Mouse (Mus musculus): ENCODE measurements around the gene Hydin.
"Not testable (repeated sequence)": the region's sequence is repeated elsewhere in the genome, so short reads cannot be mapped to it uniquely, and the experiment has no call there.

The Hydin gene

GRCm38 (mm10) chr8:110530008-110530762 lies 263.4 kb downstream of the Hydin start:
- DNase-seq = no peak

GRCm38 (mm10) chr8:110533781-110534180 lies 267.0 kb downstream of the Hydin start:
- no peak for DNase-seq

GRCm38 (mm10) chr8:110537849-110538248 lies 271.1 kb downstream of the Hydin start:
- peak; percentile 96 for DNase-seq

GRCm38 (mm10) chr8:110550343-110550742 lies 283.6 kb downstream of the Hydin start:
- DNase-seq = no peak

- not testable (repeated sequence) for DNase-seq
These were observed 285.3 kb downstream of the Hydin start for GRCm38 (mm10) chr8:110552111-110552510.

GRCm38 (mm10) chr8:110592641-110593040 lies 325.9 kb downstream of the Hydin start:
- DNase-seq = no peak

- DNase-seq = no peak
These were observed 327.4 kb downstream of the Hydin start for GRCm38 (mm10) chr8:110594164-110594563.

GRCm38 (mm10) chr8:110604556-110604955 lies 337.8 kb downstream of the Hydin start:
- peak; percentile 81 to 89 for DNase-seq

GRCm38 (mm10) chr8:110605401-110606015 lies 338.7 kb downstream of the Hydin start:
- peak; percentile 64 to 71 for DNase-seq

GRCm38 (mm10) chr8:110615730-110616129 lies 349.0 kb downstream of the Hydin start:
- DNase-seq = no peak

- no peak for DNase-seq
These were observed 351.1 kb downstream of the Hydin start for GRCm38 (mm10) chr8:110617801-110618358.

GRCm38 (mm10) chr8:110618391-110619207 lies 351.8 kb downstream of the Hydin start, which contains the start of gene Vac14:
TSS of gene Vac14 (plus strand) at chr8:110618585.
- DNase-seq = peak; percentile 100

- DNase-seq = no peak
These were observed 352.4 kb downstream of the Hydin start for GRCm38 (mm10) chr8:110619208-110619574.

GRCm38 (mm10) chr8:110619919-110620318 lies 353.1 kb downstream of the Hydin start:
- DNase-seq = no peak

- DNase-seq = no peak
These were observed 359.7 kb downstream of the Hydin start for GRCm38 (mm10) chr8:110626431-110626830.

GRCm38 (mm10) chr8:110629245-110630063 lies 362.7 kb downstream of the Hydin start:
- peak; percentile 80 to 87 for DNase-seq

GRCm38 (mm10) chr8:110630079-110630478 lies 363.3 kb downstream of the Hydin start:
- no peak for DNase-seq

GRCm38 (mm10) chr8:110630571-110631071 lies 363.8 kb downstream of the Hydin start:
- DNase-seq = peak; percentile 83 to 93

- no peak for DNase-seq
These were observed 364.4 kb downstream of the Hydin start for GRCm38 (mm10) chr8:110631201-110631600.

- no peak for DNase-seq
These were observed 367.0 kb downstream of the Hydin start for GRCm38 (mm10) chr8:110633814-110634213.

- no peak for DNase-seq
These were observed 369.4 kb downstream of the Hydin start for GRCm38 (mm10) chr8:110636182-110636581.

GRCm38 (mm10) chr8:110642331-110642730 lies 375.6 kb downstream of the Hydin start:
- DNase-seq = peak; percentile 69 to 72
